Mouse (Mus musculus) kidney, postnatal 4 days (tissue): Measurements from ENCODE around the gene Ddx3y.

Source experiments
- DNase-seq, 2 experiments: peaks; one replicate each; pipeline ENCODE4 v3.0.0; 2021; ENCODE audit warnings: mixed read lengths in 2 of 2

The Ddx3y gene

GRCm38 (mm10) chrY:1286171-1286795 lies at the start of gene Ddx3y:
Gene Ddx3y, minus strand, starts transcription at chrY:1286629.
- DNase-seq: peak in 1 of 2 experiments; percentile 84

GRCm38 (mm10) chrY:1293708-1294107 lies 7.3 kb upstream of the Ddx3y start:
- DNase-seq: no peak

GRCm38 (mm10) chrY:1285735-1286134 lies 694 bp downstream of the Ddx3y start:
- peak in 1 of 2 experiments; percentile 24 for DNase-seq

GRCm38 (mm10) chrY:1246117-1246516 lies 40.3 kb downstream of the Ddx3y start:
- DNase-seq: no peak

GRCm38 (mm10) chrY:1245426-1245863 lies 41.0 kb downstream of the Ddx3y start, which contains the start of gene Uty:
Gene Uty, minus strand, starts transcription at chrY:1245759.
- DNase-seq: peak in 1 of 2 experiments; percentile 64

- no peak for DNase-seq
These were observed 41.5 kb downstream of the Ddx3y start for GRCm38 (mm10) chrY:1244940-1245339.

GRCm38 (mm10) chrY:1244421-1244820 lies 42.0 kb downstream of the Ddx3y start:
- DNase-seq: no peak

- peak in 1 of 2 experiments; percentile 11 for DNase-seq
These were observed 66.4 kb downstream of the Ddx3y start for GRCm38 (mm10) chrY:1220001-1220400.
